Mouse (Mus musculus): Measurements from ENCODE around the gene Amz2.

- TF ChIP-seq CTCF (IDR thresholded peaks at IDR 0.05; ENCODE audit: low read depth, low read length): no peak
- TF ChIP-seq POLR2A (IDR thresholded peaks at IDR 0.05; ENCODE audit: borderline replicate concordance, low read depth, low read length): no peak
Observed at GRCm38 (mm10) chr11:109479575-109480285, 54.0 kb downstream of the Amz2 start.

Measured in bone marrow macrophage, adult 2 months (primary cell).